Comparison of ENCODE assay signal across 14 mouse cellular contexts in genomic region chr12:109745731-109746484, GRCm38 (mm10).
DNase-seq lines count a peak whose midpoint lies in the region; ATAC-seq lines count a peak whose summit lies in the region.
"Had no signal": no experiment of that assay in that cellular context is flagged by ENCODE, and none has a peak within 500 bp of the region (broad histone marks: within the 10 kb centered on the region; RNA-seq: fewer than 3 reads in every experiment).

No protein-coding gene starts in this region.

- ATAC-seq in kidney, embryonic 15.5 days (replicated peaks; ENCODE audit: low FRiP score), result no peak
- peak; percentile 70 for ATAC-seq in forebrain, embryonic 16.5 days
- peak; percentile 39 for ATAC-seq in midbrain, embryonic 12.5 days (ENCODE audit: low FRiP score, low read depth)

- DNase-seq in kidney, postnatal 36 days, result no peak
- DNase-seq in embryonic facial prominence, embryonic 10.5 days (ENCODE audit: low spot score), result no peak
- no peak for DNase-seq in spleen, postnatal 10 days (ENCODE audit: low spot score in 2 of 2)
- DNase-seq in ovary, postnatal 10 days (ENCODE audit: low spot score), result no peak
- no peak for DNase-seq in heart, postnatal 25 days (ENCODE audit: low spot score)
- DNase-seq: cerebellum, adult 8-10 months; gastrocnemius, postnatal 36 days; kidney, postnatal 14 days; thymus, adult 2 months had no signal

- intact Hi-C loops in heart, postnatal 25 days (cut with DNase I), result no loop called here

- H3K4me2 ChIP-seq in kidney, embryonic 15.5 days, result no peak overlapping the region
- no peak overlapping the region for H3K4me2 ChIP-seq in forebrain, embryonic 16.5 days (ENCODE audit: low read length)
- no peak overlapping the region for H3K4me2 ChIP-seq in midbrain, embryonic 12.5 days (replicated peaks)
- H3K4me2 ChIP-seq: liver, embryonic 15.5 days had no signal

- H3K36me3 ChIP-seq in kidney, embryonic 15.5 days, result no peaks in the 10 kb centered on the region
- H3K36me3 ChIP-seq in embryonic facial prominence, embryonic 10.5 days (replicated peaks), result peaks cover 75% of the 10 kb centered on the region
- H3K36me3 ChIP-seq in forebrain, embryonic 16.5 days (ENCODE audit: control insufficient read depth, insufficient read depth), result peaks cover 7% of the 10 kb centered on the region; the same call in 1 of the 2 replicates
- H3K36me3 ChIP-seq in midbrain, embryonic 12.5 days, result peaks cover 31% of the 10 kb centered on the region
- H3K36me3 ChIP-seq: liver, embryonic 15.5 days had no signal

- peaks cover 4% of the 10 kb centered on the region; the same call in 1 of the 2 replicates for H3K27me3 ChIP-seq in kidney, embryonic 15.5 days
- no peaks in the 10 kb centered on the region for H3K27me3 ChIP-seq in embryonic facial prominence, embryonic 10.5 days (replicated peaks; ENCODE audit: low read depth, poor library complexity, severe bottlenecking)
- H3K27me3 ChIP-seq in forebrain, embryonic 16.5 days (replicated peaks; ENCODE audit: control insufficient read depth, insufficient read depth, low read length), result no peaks in the 10 kb centered on the region
- H3K27me3 ChIP-seq in midbrain, embryonic 12.5 days, result peaks cover 21% of the 10 kb centered on the region
- H3K27me3 ChIP-seq: CH12.LX; liver, embryonic 15.5 days had no signal

- no peak overlapping the region for H3K9ac ChIP-seq in kidney, embryonic 15.5 days
- no peak overlapping the region for H3K9ac ChIP-seq in forebrain, embryonic 16.5 days (replicated peaks; ENCODE audit: low read depth, low read length)
- no peak overlapping the region for H3K9ac ChIP-seq in midbrain, embryonic 12.5 days (replicated peaks)
- H3K9ac ChIP-seq: liver, embryonic 15.5 days had no signal

- H3K27ac ChIP-seq in kidney, embryonic 15.5 days, result peak overlapping the region; percentile 1; the same call in 1 of the 2 replicates
- peak overlapping the region; percentile 63 for H3K27ac ChIP-seq in embryonic facial prominence, embryonic 10.5 days (replicated peaks)
- H3K27ac ChIP-seq in forebrain, embryonic 16.5 days (ENCODE audit: low read length), result peak overlapping the region; percentile 65
- peak overlapping the region; percentile 60 for H3K27ac ChIP-seq in midbrain, embryonic 12.5 days (replicated peaks)
- H3K27ac ChIP-seq: liver, embryonic 15.5 days had no signal

- H3K4me1 ChIP-seq in kidney, embryonic 15.5 days, result peaks cover 49% of the 10 kb centered on the region
- H3K4me1 ChIP-seq in embryonic facial prominence, embryonic 10.5 days, result peaks cover 58% of the 10 kb centered on the region
- peaks cover 42% of the 10 kb centered on the region for H3K4me1 ChIP-seq in forebrain, embryonic 16.5 days (replicated peaks; ENCODE audit: control insufficient read depth, insufficient read depth, low read length)
- peaks cover 49% of the 10 kb centered on the region for H3K4me1 ChIP-seq in midbrain, embryonic 12.5 days
- H3K4me1 ChIP-seq: liver, embryonic 15.5 days had no signal

- H3K9me3 ChIP-seq in kidney, embryonic 15.5 days (replicated peaks), result no peaks in the 10 kb centered on the region
- H3K9me3 ChIP-seq in embryonic facial prominence, embryonic 10.5 days, result no peaks in the 10 kb centered on the region
- no peaks in the 10 kb centered on the region for H3K9me3 ChIP-seq in forebrain, embryonic 16.5 days (ENCODE audit: control insufficient read depth, low read length)
- no peaks in the 10 kb centered on the region for H3K9me3 ChIP-seq in midbrain, embryonic 12.5 days
- H3K9me3 ChIP-seq: liver, embryonic 15.5 days had no signal

- WGBS in kidney, embryonic 15.5 days, result 52% methylated on average over 15 of the region's 15 CpGs
- 74% methylated on average over 15 of the region's 15 CpGs for WGBS in embryonic facial prominence, embryonic 10.5 days
- 20% methylated on average over 15 of the region's 15 CpGs for WGBS in forebrain, embryonic 16.5 days
- WGBS in midbrain, embryonic 12.5 days, result 33% methylated on average over 15 of the region's 15 CpGs

- H3K4me3 ChIP-seq in kidney, embryonic 15.5 days (replicated peaks), result no peak overlapping the region
- H3K4me3 ChIP-seq in embryonic facial prominence, embryonic 10.5 days, result no peak overlapping the region
- H3K4me3 ChIP-seq in forebrain, embryonic 16.5 days (replicated peaks; ENCODE audit: low read length), result no peak overlapping the region
- no peak overlapping the region for H3K4me3 ChIP-seq in midbrain, embryonic 12.5 days
- H3K4me3 ChIP-seq: liver, embryonic 15.5 days had no signal

Comparison
In these comparisons a context has a peak if more than half of its experiments do, and no peak if none do; other contexts are left out.
1. H3K27ac ChIP-seq: peak in every context shown above with its lines; median percentile 65 in forebrain, embryonic 16.5 days; 63 in embryonic facial prominence, embryonic 10.5 days; 60 in midbrain, embryonic 12.5 days; 1 in kidney, embryonic 15.5 days.